Mouse (Mus musculus) cortical plate, adult 2 months (tissue): ENCODE measurements around the gene Gm49369.

Experiments used
- CTCF ChIP-seq: fragments of 200-500 bp; IDR thresholded peaks from 2 replicates; pipeline ENCODE4 v1.5.1; 2011; ENCODE audit warnings: mild to moderate bottlenecking, control low read depth, low read length; ENCODE audit not compliant: insufficient read depth; ENCODE audit errors: extremely low read depth
- POLR2A ChIP-seq: fragments of 200-500 bp; IDR thresholded peaks from 2 replicates; pipeline ENCODE4 v1.6.1; 2011; ENCODE audit warnings: mild to moderate bottlenecking, low read length, control low read depth; ENCODE audit not compliant: insufficient read depth; ENCODE audit errors: extremely low read depth

GRCm38 (mm10) chr7:142381175-142381574, 1.3 kb downstream of the Gm49369 start:
- no peak for TF ChIP-seq CTCF
- TF ChIP-seq POLR2A: no peak
